Mouse (Mus musculus) cerebellum, adult 9-10 months (tissue): ENCODE measurements around the gene Galntl6.
A peak's percentile ranks its signal among the peaks of the same experiment; 100 is the strongest.
"Not testable (repeated sequence)": the region's sequence is repeated elsewhere in the genome, so short reads cannot be mapped to it uniquely, and the experiment has no call there.

Source experiments
- DNase-seq: peaks from one replicate; pipeline ENCODE4 v3.0.0; 2022

Gene Galntl6

DNA sequence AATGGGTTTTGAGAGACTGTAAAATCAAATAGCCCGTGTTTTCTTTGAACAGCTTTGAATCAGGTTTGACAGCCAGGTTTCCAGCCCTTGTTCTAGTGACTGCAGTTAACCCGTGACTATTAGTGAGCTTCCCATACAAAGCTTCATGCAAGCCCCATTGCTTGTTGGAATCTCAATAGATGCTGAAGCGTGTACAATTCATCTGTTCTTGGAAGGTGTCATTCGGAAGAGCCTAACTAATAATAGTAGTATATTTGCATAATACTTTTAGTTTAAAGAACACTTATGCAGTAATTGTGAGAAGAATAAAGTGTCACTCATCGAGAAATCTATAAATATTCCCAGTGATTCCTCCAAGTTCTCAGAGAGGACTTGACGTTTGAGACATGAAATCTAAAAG, 314.6 kb downstream of the Galntl6 start:
- DNase-seq, result no peak

DNA sequence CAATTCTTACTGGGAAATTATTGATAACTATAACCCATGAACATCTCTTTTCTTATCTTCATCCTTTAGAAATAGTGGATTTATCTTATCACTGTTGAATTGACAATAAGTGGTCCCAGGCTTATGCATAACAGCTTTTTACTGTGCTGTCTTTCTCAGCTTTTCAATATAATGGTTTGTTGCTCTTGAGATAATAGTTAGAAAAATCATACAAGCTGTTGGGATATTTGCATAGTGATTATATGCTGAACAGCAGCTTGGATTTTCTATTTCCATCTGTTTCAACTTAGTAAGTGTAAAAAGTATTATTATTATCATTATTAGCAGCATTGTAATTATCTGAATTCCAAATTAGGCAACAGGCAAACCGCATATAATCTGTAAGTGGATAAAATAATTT, 337.1 kb downstream of the Galntl6 start:
- DNase-seq, result no peak

DNA sequence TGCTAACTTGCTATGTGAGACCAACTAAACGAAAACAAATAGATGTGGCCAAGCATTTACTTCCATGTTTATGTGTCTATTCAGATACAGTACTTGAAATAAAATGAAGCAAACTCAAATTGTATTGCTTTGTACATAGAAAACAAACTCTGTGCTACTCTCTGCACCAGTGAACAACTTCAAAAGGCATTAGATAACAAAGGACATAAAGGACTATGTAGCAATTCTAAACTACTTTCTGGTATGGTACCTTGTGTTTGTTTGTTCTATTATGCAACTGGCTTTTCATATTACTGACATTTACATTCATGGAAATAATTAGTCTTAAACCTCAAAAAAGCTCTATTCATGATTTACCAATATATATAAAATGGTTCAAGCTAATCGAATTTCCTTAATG, 344.4 kb downstream of the Galntl6 start:
- no peak for DNase-seq

DNA sequence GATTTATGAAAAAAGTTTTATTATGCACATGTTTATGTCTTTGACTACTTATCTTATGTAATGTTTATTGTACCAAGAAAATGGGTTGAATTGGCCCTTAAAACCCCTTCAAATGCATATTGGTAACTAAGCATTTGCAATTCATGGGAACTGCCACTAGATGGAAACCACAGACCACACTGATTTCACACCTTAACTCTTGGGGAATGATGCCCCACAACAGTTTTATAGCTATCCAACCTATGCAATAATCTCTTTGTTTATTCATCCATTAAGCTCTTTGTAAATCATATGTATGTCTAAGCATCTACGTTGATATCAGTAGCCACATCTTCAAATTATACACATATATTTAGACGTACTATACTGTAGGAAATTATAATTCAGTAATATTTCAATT, 346.3 kb downstream of the Galntl6 start:
- DNase-seq, result peak; percentile 26

DNA sequence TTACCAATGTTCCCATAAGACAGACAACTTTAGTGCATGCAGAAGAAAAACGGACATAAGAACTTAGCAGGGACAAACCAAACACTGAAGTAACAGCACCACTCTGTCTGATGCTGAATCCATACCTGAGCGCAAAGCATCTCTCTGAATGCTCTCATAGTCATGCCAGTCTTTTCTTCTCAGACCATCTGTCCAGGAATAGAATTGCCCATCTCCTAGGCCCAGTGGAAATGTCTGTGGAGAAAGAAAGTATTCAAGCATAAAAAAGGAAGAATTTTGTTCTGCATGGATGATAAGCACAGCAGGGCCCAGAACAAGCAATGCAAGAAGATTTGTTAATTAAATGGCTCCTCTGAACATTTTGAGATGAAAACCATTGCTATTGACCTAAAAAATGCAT, 376.7 kb downstream of the Galntl6 start:
- peak; percentile 82 for DNase-seq

DNA sequence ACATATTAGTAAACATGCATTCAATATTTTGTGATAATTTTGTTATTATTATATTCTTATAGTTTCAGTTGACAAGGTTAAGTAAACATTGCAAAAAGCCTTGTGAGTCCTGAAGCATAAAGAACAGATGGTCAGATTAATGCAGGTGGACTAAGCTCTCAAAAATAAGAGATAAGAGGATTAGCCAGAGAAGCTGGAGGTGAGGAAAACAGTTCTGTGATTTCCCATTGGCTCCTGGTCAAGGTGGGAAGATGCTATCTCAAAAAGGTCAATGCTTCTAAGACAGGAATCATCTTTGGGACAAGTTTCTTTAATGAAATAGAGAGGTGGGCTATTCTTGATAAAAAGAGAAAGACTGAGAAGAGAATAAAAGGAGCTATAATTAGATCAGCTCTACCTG, 377.8 kb downstream of the Galntl6 start:
- DNase-seq, result peak; percentile 52

DNA sequence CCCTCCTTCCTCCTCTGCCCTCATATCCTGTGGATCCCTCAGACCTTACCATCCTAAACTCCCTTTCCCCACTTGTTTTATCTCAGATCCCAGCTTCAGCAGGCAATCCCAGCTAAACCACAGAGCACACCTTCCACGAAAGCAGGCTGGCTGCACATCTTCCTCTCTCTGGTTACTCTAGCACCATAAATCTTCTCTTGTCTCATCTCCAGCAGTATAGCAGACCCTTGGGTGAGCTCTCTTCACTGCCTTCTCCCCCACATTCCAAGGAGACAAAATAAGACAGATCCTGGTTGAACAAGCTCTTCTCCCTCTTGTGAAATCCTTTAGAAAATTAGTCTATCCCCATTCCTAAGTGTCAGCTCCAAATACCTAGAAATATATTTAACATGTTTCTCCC, 389.0 kb downstream of the Galntl6 start:
- DNase-seq, result no peak

DNA sequence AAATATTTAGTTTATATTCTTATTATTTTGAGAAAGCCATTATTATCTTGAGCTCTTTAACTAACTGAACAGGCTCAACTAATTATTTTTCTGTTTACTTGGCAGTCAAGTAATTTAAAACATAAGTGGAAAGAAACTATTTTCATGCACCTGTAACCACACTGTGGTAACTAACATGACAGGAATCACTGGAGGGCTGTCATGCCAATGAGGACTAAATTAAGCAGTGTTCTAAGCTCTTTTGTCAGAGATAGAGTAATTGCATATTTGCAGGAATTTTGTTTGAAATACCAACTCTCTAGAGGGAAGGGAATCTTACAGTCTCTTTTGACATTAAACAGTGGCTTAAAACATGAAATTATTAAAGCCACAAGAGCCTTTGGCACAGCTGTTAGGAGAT, 390.5 kb downstream of the Galntl6 start:
- no peak for DNase-seq

DNA sequence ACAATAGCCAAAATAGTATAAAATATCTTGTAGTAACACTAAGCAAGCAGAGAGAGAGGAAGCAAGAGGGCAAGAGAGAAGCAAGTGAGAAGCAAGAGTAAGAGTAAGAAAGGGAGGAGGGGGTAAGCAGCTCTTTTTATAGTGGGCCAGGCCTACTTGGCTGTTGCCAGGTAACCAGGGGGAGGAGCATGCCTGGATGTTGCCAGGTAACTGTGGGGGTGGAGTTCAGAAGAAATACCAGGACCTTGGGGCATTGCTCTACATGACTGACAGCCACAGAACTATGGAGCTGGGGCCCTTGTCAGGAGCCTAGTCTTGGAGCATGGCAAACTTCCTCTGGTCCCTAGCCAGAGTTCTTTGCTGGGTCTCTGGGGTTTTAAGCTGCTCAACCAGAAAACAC, 401.9 kb downstream of the Galntl6 start:
- no peak for DNase-seq

DNA sequence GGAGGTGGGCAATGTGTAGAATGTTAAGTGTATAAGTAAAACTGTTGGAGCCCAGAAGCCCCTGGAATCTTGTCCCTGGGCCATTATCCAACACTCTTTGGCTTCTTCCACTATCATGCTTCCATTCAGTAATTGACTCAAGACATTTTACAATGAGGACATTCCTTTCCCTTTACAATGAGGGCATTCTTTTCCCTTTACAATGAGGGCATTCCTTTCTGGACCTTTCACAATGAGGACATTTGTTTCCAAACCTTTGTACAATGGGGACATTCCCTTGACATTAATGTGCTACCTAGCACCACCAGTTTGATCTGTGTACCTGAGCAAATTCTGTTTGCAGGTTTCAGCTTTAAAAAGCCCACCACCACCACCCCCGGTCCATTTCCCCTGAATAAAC, 403.4 kb downstream of the Galntl6 start:
- DNase-seq, result no peak

DNA sequence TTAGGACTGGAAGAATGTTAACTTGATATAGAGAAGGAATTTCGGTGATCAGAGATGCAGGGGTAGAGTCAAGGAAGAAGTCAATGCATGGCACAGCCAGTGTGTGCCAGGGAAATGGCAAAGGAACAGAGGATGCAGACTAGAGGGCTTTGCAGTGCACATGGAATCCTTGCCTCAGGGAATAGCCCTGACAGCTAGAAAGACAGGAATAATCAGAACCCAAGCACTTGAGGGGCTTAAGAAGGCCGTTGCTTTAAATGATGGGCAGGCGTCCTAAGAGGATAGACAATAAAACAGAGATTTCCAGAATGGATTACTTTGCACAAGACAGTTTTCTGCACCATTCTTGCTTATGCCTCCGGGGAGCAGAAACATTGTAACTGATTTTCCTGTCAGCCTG, 425.3 kb downstream of the Galntl6 start:
- DNase-seq, result no peak

DNA sequence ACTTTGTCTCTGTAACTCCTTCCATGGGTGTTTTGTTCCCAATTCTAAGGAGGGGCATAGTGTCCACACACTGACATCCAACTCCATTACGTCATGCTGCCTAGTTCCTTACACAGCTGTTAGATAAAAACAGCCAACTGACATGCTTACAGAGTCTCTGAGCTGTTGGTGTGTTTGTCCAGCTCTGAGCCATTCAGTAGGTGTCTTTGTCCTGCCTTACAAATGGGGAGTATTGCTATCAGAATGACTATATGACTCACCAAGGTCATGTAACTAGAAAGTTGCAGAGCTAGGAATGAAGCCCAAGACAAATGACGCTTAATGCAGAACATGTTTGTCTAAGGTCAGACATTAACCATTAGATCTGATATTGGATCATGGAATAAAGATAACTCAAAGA, 449.1 kb downstream of the Galntl6 start:
- DNase-seq, result not testable (repeated sequence)

DNA sequence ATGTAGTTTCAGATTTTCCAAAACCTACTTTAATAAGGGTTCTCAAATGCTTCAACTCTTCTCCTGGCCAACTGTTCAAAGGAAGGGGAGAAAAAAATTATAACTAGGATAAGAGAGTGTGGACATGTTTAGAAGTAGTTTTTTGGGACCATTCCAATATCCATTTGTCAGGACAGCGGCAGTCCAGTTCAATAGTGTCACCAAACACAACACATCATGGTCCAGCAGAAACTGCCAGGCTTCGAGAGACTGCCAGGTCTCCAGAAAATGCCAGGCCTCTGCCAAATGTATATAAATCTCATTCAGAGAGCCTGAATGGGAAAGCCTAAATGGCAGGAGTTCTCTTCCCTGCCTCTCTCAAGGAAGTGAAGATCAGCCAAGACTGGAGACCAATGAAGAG, 469.7 kb downstream of the Galntl6 start:
- DNase-seq, result no peak

DNA sequence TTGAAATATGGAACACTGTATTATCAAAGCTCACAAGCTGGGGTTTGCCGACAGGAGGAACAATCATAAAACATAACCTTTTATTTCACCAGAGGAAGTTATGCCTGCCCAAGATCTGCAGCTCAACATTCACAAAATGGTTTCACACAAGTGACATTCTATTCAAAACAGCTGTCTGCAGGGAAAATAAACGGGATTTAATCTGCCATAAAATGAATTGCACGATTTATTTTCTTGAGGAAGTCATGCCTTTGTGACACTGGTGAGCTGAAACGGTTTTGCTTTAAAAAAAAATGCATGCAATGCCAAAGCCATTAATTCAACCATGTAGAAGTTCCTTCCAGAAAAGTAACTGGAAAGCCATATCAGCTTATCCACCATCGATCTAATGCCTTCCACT, 494.0 kb downstream of the Galntl6 start:
- no peak for DNase-seq

DNA sequence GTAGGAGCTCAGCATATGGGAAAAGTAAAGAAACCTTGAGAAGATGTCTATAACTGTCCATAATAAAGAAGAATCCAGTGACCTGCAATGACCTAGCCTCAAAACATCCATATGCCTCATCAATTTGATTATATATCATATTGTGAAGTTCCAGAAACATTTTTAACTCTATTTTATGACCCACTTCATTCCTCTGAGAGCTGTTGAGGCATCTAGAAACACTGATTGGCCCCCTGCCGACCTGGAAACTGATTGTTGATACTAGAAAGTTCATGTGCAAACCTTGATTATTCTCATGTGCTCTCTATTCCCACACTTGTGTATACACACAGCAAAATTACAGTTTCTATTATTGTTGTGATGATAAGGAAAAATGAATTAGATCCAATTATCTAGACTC, 494.9 kb downstream of the Galntl6 start:
- DNase-seq, result no peak

DNA sequence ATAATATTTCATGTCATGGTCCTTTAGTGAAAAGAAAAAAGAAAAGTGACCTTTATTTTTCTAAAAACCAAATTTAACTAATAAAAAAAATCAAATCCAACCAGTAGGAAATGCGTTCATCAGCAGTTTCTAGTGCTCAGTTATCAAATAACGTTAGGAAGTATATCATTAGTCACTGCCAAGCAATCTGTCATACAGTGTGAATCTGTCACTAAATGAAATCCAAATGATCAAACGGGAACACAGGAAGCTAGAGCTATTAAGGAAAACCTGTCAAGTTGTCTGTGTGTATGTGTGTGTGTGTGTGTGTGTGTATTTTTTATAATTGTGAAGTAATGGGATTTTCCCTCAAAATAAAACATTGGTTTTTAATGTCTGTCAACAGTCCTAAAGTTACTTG, 515.9 kb downstream of the Galntl6 start:
- no peak for DNase-seq

DNA sequence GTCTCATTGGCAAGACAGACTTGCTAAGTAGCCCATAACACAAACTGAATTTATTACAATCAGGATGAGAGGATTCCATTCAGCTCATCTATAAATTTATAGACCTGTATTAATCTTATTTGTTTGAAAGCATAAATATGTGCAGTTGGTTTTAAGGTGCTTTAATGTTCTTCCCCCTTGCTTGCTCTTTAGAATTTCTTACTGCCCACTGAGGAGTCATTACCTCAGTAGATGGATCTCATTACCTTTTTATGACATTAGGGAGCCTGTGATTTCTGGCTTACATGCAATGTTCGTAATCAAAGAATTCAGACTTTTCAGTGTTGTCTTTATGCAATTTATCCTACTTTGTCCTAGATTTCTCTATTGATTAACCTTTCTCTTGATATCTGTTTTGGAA, 516.6 kb downstream of the Galntl6 start:
- no peak for DNase-seq

DNA sequence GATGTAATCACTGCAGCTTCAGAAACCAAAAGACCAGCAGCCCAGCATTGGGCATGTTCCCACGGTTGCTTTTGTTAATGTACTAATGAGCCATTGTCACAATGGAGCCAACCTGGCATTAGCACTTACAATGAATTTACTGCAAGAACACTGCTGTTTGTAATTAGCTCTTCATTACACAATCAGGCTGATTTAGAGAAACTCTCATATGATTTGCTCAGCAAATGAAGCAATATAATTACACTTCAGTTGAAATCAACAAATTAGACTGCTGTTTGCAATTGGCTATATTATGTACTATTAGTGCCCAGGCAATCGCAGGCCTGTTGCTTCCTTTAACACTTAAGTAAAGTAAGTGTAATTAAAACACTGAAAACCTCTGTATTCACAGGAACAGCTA, 540.1 kb downstream of the Galntl6 start:
- DNase-seq, result no peak

DNA sequence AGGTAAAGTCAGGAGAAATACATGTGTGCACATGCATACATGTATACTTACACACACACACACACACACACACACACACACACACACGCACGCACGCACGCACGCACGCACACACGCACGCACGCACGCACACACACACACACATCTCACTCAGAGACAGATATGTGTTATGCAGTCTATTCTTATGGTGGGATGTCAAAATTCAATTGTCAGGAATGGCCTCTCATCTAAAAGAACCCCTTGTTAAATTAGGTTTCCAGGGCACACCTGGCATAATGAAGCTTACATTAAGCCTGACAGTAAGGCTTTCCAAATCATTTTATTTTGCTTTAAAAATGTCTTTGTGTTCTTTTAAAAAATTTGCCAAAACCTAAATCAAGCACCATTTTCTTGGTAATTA, 540.5 kb downstream of the Galntl6 start:
- no peak for DNase-seq

DNA sequence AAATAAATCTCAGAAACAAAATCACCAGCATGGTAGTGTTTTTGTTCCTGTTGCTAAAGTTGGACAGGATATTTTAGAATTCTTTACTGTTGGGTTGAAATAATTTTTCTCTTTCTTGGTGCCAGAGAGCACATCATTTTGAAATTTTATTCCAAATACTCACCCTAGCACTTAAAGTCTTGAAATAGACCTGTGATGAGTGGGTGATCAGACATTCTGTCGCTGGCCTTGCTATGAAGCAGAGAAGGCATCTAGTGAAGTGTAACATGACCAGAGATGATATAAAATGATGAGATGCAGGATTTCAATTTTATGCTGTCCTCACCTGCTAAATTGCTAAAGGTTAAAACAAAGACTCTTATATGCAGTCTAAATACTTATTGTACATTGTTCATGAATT, 581.3 kb downstream of the Galntl6 start:
- DNase-seq, result no peak

DNA sequence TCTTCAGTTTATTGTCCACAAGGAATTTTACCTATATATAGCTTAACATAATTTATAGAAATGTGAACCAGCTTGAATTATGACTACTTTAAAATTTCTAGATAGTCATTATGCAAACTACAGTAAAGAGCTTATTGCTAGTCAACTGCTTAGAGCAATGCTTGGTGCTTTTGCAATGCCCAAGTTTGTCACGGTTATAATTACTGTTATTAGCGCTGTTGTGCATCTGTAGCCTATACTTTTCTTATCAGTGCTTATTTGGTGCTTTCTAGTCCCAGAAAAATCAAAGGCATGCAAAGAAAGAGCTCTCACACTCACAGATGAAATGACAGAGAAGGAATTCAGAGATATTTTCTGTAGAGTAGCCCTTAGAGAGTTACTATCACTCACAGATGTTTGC, 599.0 kb downstream of the Galntl6 start:
- DNase-seq, result no peak

DNA sequence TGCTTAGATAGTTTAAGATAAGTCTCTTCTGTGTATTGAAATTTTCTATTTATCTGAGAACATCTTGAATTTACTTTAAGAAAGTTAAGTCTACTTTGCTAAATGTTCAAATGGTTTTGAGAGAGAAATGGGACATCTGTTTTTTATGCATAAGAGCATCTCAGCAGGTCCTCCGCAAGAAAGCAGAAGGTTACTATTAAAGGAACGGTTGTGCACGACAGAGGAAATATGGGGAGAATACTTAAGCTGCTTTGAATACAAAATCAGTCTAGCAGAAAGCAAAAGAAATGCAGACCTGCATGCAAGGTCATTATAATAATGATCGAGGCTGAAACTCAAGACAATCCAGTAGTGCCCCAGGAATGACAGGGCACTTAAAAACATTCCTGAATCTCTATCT, 621.0 kb downstream of the Galntl6 start:
- DNase-seq, result peak; percentile 2

DNA sequence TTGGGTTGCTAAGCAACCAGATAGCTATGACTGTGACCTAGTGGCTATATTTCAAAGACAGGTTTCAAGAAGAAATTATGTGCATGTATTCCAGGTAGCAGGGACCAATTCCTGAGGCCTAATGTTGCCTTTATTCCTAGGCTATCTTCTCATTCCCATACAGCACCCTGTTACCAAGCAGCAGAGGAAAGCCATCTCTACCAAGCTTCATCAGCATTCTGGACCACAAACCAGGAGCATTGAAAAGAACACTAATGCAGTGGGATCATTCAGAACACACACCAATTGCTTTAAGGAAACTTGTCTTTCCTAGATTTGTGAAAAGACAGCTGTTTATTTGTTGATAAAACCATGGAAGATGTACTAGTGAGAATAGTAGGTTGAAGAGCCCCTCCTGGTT, 622.4 kb downstream of the Galntl6 start:
- DNase-seq, result no peak

DNA sequence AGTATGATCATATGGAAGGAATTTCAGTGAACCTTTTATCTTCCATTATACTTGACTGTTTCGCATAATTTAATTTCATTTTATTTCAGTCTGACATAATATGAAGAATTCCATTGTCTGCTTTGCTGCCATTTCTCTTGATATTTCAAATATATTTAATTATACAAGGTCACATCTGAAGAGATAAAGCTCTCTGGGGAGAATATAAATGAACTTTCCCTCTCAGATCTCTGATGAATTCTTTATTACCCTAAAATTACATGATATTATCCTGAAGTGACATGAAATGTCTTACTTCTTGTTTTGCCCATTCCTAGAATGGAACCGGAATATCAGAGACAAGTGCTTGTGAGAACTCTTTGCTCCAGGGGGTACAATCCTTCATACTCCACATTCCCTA, 647.0 kb downstream of the Galntl6 start:
- DNase-seq, result no peak

DNA sequence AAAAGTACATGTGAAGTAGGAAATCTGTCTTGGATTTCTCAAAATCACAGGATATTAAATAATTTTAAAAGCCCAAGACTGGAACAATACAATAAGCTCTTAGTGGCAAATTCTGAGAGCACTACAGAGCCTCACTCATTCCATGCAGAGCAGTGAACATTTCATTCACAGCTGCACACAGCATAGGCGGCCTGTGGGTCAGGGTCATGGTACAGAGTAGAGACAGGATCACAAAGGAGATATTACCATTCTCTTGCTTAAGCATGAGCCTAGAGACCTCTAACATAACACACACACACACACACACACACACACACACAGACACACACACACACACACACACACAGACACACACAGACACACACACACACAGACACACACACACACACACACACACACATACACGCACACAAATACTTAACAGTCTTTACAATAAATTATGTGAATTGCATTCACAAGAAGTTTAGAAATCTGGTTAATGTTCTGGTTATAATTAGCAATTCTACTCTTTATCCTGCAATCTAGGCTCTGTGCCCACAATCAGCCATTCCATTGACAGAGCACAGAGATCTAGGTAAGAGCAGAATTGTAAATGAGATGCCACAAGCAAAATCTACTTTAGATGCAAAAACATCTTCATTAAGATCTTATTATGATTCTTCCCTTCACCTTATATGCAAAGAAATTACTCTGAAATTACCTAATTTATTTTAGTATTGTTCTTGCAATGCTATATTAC, 653.7 kb downstream of the Galntl6 start:
- DNase-seq, result no peak

DNA sequence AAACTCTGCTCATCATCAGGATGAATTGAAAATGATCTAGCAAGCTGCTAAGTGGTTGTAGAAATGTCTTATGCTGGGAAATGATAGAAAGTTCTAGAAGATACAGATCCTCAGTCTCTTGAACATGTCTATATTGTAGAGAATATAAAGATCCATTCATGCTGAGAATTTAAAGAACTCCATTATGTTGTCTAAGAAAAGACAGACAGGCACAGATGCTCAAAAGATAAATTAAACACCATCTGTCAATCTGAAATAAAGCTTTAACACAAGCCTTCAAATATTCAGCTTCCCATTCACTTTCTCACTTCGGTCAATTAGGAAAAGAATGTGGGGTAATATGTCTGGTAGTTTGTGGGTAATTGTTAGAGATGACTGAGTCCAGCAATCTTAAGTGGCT, 658.8 kb downstream of the Galntl6 start:
- no peak for DNase-seq
